Mouse (Mus musculus): Measurements from ENCODE around the gene Yes1.

The Yes1 gene

GRCm38 (mm10) chr5:32712221-32713041 is 101.5 kb downstream of the Yes1 start:
- WGBS = 72% methylated on average over 4 of the region's 4 CpGs

GRCm38 (mm10) chr5:32713042-32713702 is 102.2 kb downstream of the Yes1 start:
- WGBS = 15% methylated on average over 2 of the region's 2 CpGs

GRCm38 (mm10) chr5:32713703-32714467 is 102.9 kb downstream of the Yes1 start:
- under 1% methylated on average over 55 of the region's 55 CpGs for WGBS

GRCm38 (mm10) chr5:32717726-32718125 is 106.8 kb downstream of the Yes1 start:
- WGBS = 40% methylated on average over 1 of the region's 1 CpGs

- WGBS = 75% methylated on average over 6 of the region's 6 CpGs
Measured at GRCm38 (mm10) chr5:32718916-32719315, 107.9 kb downstream of the Yes1 start.

- 66% methylated on average over 9 of the region's 9 CpGs for WGBS
Measured at GRCm38 (mm10) chr5:32720416-32720815, 109.4 kb downstream of the Yes1 start.

- WGBS = 44% methylated on average over 3 of the region's 3 CpGs
Measured at GRCm38 (mm10) chr5:32721316-32721715, 110.3 kb downstream of the Yes1 start.

- WGBS = 69% methylated on average over 7 of the region's 7 CpGs
Measured at GRCm38 (mm10) chr5:32722263-32722662, 111.3 kb downstream of the Yes1 start.

GRCm38 (mm10) chr5:32722711-32723110 is 111.7 kb downstream of the Yes1 start:
- WGBS = 89% methylated on average over 8 of the region's 8 CpGs

GRCm38 (mm10) chr5:32723981-32724380 is 113.0 kb downstream of the Yes1 start:
- WGBS = 89% methylated on average over 7 of the region's 7 CpGs

- WGBS = 73% methylated on average over 3 of the region's 3 CpGs
Measured at GRCm38 (mm10) chr5:32725397-32725796, 114.4 kb downstream of the Yes1 start.

GRCm38 (mm10) chr5:32728300-32728699 is 117.3 kb downstream of the Yes1 start:
- 74% methylated on average over 7 of the region's 7 CpGs for WGBS

- 70% methylated on average over 8 of the region's 8 CpGs for WGBS
Measured at GRCm38 (mm10) chr5:32728851-32729250, 117.9 kb downstream of the Yes1 start.

- WGBS = 94% methylated on average over 6 of the region's 6 CpGs
Measured at GRCm38 (mm10) chr5:32733892-32734291, 122.9 kb downstream of the Yes1 start.

GRCm38 (mm10) chr5:32735779-32736178 is 124.8 kb downstream of the Yes1 start:
- 79% methylated on average over 6 of the region's 6 CpGs for WGBS

Measured in cerebral cortex, adult 2 months (tissue).